Mouse (Mus musculus) bone marrow macrophage, adult 2 months (primary cell): ENCODE data around the gene Pdpn.

Experiments used
- CTCF ChIP-seq: IDR thresholded peaks from 2 replicates; pipeline ENCODE4 v1.5.1; 2012; ENCODE audit warnings: low read depth, mild to moderate bottlenecking, low read length, moderate library complexity
- POLR2A ChIP-seq: IDR thresholded peaks from 2 replicates; pipeline ENCODE4 v1.6.1; 2012; ENCODE audit warnings: mild to moderate bottlenecking, low read depth, low read length, borderline replicate concordance

DNA sequence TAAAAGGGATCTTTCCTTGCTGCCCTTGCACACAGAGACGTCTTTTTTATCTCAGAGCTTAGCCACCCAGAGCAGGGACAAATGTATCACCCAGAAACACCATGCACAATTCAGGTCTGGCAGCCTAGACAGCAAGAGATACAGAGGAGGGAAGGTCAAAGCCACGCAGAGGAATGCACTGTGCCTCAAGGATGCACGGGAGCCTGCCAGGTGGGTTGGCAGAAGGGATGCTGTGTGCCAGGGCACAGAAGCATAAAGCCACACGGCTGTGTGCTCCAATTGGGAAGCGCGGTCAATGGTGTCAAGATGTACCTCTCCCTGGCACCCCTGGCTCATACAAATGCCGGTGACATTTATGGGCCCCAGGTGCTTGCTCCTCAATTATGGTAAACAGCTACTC lies 42.1 kb upstream of the Pdpn start:
- no peak for TF ChIP-seq CTCF
- TF ChIP-seq POLR2A, result no peak
